Mouse (Mus musculus) neural tube, embryonic 11.5 days (tissue): ENCODE results near the gene Psd4. TPM values are rescaled to one million over a fixed set of nuclear protein-coding genes. Genes with fewer than 3 reads are reported as not detected.

Source experiments
- ATAC-seq: fragments of 200-750 bp; cut with Nextera tagmentation; 2 replicates; pipeline ENCODE4 v1.8.0; 2017; ENCODE audit warnings: moderate number of reproducible peaks, mild to moderate bottlenecking, moderate TSS enrichment, moderate library complexity; ENCODE audit not compliant: insufficient read depth, low FRiP score, low TSS enrichment
- DNase-seq: peaks from one replicate; pipeline ENCODE4 v3.0.0-alpha.2; 2015; ENCODE audit warnings: low spot score
- H3K27ac ChIP-seq: fragments of 300-500 bp; sonication (generic); 2 replicates; pipeline ENCODE4 v1.5.1; 2014; ENCODE audit warnings: low read depth, mild to moderate bottlenecking, low read length
- H3K27me3 ChIP-seq: fragments of 300-500 bp; sonication (generic); 2 replicates; pipeline ENCODE4 v1.6.1; 2014; ENCODE audit warnings: mild to moderate bottlenecking, low read length, mixed read lengths; ENCODE audit not compliant: control insufficient read depth, insufficient read depth
- H3K36me3 ChIP-seq: fragments of 300-500 bp; sonication (generic); 2 replicates; pipeline ENCODE4 v1.6.1; 2014; ENCODE audit warnings: mild to moderate bottlenecking, low read length, moderate library complexity, mixed read lengths; ENCODE audit not compliant: control insufficient read depth, insufficient read depth
- H3K4me1 ChIP-seq: fragments of 300-500 bp; sonication (generic); 2 replicates; pipeline ENCODE4 v1.6.1; 2014; ENCODE audit warnings: low read length, mixed read lengths; ENCODE audit not compliant: control insufficient read depth, insufficient read depth
- H3K4me2 ChIP-seq: fragments of 300-500 bp; sonication (generic); 2 replicates; pipeline ENCODE4 v1.6.1; 2014; ENCODE audit warnings: low read depth, mild to moderate bottlenecking, moderate library complexity
- H3K4me3 ChIP-seq: fragments of 300-500 bp; sonication (generic); 2 replicates; pipeline ENCODE4 v1.5.1; 2014; ENCODE audit warnings: low read depth, low read length
- H3K9ac ChIP-seq: fragments of 300-500 bp; sonication (generic); 2 replicates; pipeline ENCODE4 v1.6.1; 2014; ENCODE audit warnings: mild to moderate bottlenecking, low read length
- H3K9me3 ChIP-seq: fragments of 300-500 bp; sonication (generic); 2 replicates; pipeline ENCODE4 v1.6.1; 2016; ENCODE audit warnings: low read length; ENCODE audit not compliant: control insufficient read depth
- whole genome bisulfite sequencing: fragments of 180-500 bp; shearing (Covaris S2); extraction: QIAGEN DNeasy Blood & Tissue Kit; methylation state at CpG from one replicate; pipeline ENCODE4 v1.1.7; 2014; 5-methylcytosine and 5-hydroxymethylcytosine counted together
- polyA plus RNA-seq: library from polyadenylated mRNA; unstranded; fragments of >200 nt; fragmentation: Nextera tagmentation; extraction: Ambion mirVana; gene quantifications from 2 replicates; pipeline ENCODE4 v1.2.1, GENCODE M21; 2014

Psd4 gene
- polyA plus RNA-seq, 1 experiment from 2014 or later: 0.65 TPM

GRCm38 (mm10) chr2:24397115-24397514, 29.7 kb downstream of the Psd4 start:
- no peak for DNase-seq
- Histone ChIP-seq H3K9me3 (no peaks in the 10 kb centered on the region), H3K4me2 (no peak overlapping the region)

GRCm38 (mm10) chr2:24400711-24401110, 33.3 kb downstream of the Psd4 start:
- Histone ChIP-seq H3K27ac (no peak overlapping the region), H3K9me3 (no peaks in the 10 kb centered on the region), H3K36me3 (no peaks in the 10 kb centered on the region), H3K4me3 (no peak overlapping the region), H3K4me2 (no peak overlapping the region), H3K9ac (no peak overlapping the region), H3K4me1 (peaks cover 4% of the 10 kb centered on the region; the same call in 1 of the 2 replicates), H3K27me3 (0 out of 2 replicates have a peak, but pooled peaks cover 2% of the 10 kb centered on the region)
- 89% methylated on average over 3 of the region's 3 CpGs for WGBS
- DNase-seq (no peak), ATAC-seq (no peak)

More at GRCm38 (mm10) chr2:24397115-24397514, 29.7 kb downstream of the Psd4 start:
- Histone ChIP-seq H3K4me1 (no peaks in the 10 kb centered on the region), H3K9ac (no peak overlapping the region), H3K27me3 (no peaks in the 10 kb centered on the region), H3K36me3 (no peaks in the 10 kb centered on the region), H3K27ac (no peak overlapping the region), H3K4me3 (no peak overlapping the region)
- WGBS: 24% methylated on average over 2 of the region's 2 CpGs
- ATAC-seq: no peak

- H3K27ac ChIP-seq: no peak overlapping the region
- DNase-seq (peak; percentile 84), ATAC-seq (peak; percentile 71; the same call in 1 of the 2 replicates)
- peak overlapping the region; percentile 39 for H3K4me2 ChIP-seq
- no peaks in the 10 kb centered on the region for H3K9me3 ChIP-seq
- H3K4me3 ChIP-seq: peak overlapping the region; percentile 2; the same call in 1 of the 2 replicates
- no peaks in the 10 kb centered on the region for H3K36me3 ChIP-seq
- 0 out of 2 replicates have a peak, but pooled peaks cover 2% of the 10 kb centered on the region for H3K27me3 ChIP-seq
- peak overlapping the region; percentile 38; the same call in 1 of the 2 replicates for H3K9ac ChIP-seq
- WGBS: 13% methylated on average over 23 of the region's 23 CpGs
- H3K4me1 ChIP-seq: peaks cover 4% of the 10 kb centered on the region; the same call in 1 of the 2 replicates
Observed at GRCm38 (mm10) chr2:24405345-24406012, 38.1 kb downstream of the Psd4 start.

GRCm38 (mm10) chr2:24407701-24408485, 40.5 kb downstream of the Psd4 start:
- Histone ChIP-seq H3K9me3 (no peaks in the 10 kb centered on the region), H3K4me3 (no peak overlapping the region), H3K27ac (no peak overlapping the region), H3K27me3 (0 out of 2 replicates have a peak, but pooled peaks cover 2% of the 10 kb centered on the region), H3K4me2 (no peak overlapping the region), H3K36me3 (no peaks in the 10 kb centered on the region), H3K9ac (no peak overlapping the region; the same call in 1 of the 2 replicates), H3K4me1 (peaks cover 4% of the 10 kb centered on the region; the same call in 1 of the 2 replicates)
- no peak for DNase-seq
- ATAC-seq: no peak
- WGBS: 21% methylated on average over 4 of the region's 4 CpGs

GRCm38 (mm10) chr2:24409166-24409565, 41.8 kb downstream of the Psd4 start:
- Histone ChIP-seq H3K4me1 (peaks cover 4% of the 10 kb centered on the region; the same call in 1 of the 2 replicates), H3K27me3 (0 out of 2 replicates have a peak, but pooled peaks cover 2% of the 10 kb centered on the region), H3K9me3 (no peaks in the 10 kb centered on the region), H3K27ac (no peak overlapping the region), H3K9ac (no peak overlapping the region), H3K4me3 (no peak overlapping the region), H3K4me2 (no peak overlapping the region), H3K36me3 (no peaks in the 10 kb centered on the region)
- DNase-seq (peak; percentile 75), ATAC-seq (peak; percentile 33; the same call in 1 of the 2 replicates)
- 0% methylated on average over 2 of the region's 2 CpGs for WGBS

- H3K4me3 ChIP-seq: no peak overlapping the region
- H3K4me2 ChIP-seq: no peak overlapping the region
- ATAC-seq (no peak), DNase-seq (no peak)
- H3K36me3 ChIP-seq: no peaks in the 10 kb centered on the region
- no peaks in the 10 kb centered on the region for H3K27me3 ChIP-seq
- H3K4me1 ChIP-seq: peaks cover 5% of the 10 kb centered on the region; the same call in 1 of the 2 replicates
- H3K9ac ChIP-seq: no peak overlapping the region
- H3K27ac ChIP-seq: no peak overlapping the region
- no peaks in the 10 kb centered on the region for H3K9me3 ChIP-seq
- 89% methylated on average over 3 of the region's 3 CpGs for WGBS
Observed at GRCm38 (mm10) chr2:24413172-24413571, 45.8 kb downstream of the Psd4 start.

- no peak overlapping the region for H3K4me2 ChIP-seq
- peaks cover 5% of the 10 kb centered on the region; the same call in 1 of the 2 replicates for H3K4me1 ChIP-seq
- no peaks in the 10 kb centered on the region for H3K9me3 ChIP-seq
- no peak overlapping the region for H3K4me3 ChIP-seq
- WGBS: 81% methylated on average over 4 of the region's 4 CpGs
- H3K27ac ChIP-seq: no peak overlapping the region
- ATAC-seq (peak; percentile 62; the same call in 1 of the 2 replicates), DNase-seq (peak; percentile 39)
- no peaks in the 10 kb centered on the region for H3K27me3 ChIP-seq
- H3K9ac ChIP-seq: no peak overlapping the region
- H3K36me3 ChIP-seq: no peaks in the 10 kb centered on the region
Observed at GRCm38 (mm10) chr2:24413677-24414076, 46.3 kb downstream of the Psd4 start.

GRCm38 (mm10) chr2:24416668-24417067, 49.3 kb downstream of the Psd4 start:
- H3K4me2 ChIP-seq: no peak overlapping the region
- no peaks in the 10 kb centered on the region for H3K9me3 ChIP-seq
- 6% methylated on average over 7 of the region's 9 CpGs for WGBS
- no peak overlapping the region for H3K4me3 ChIP-seq
- no peaks in the 10 kb centered on the region for H3K27me3 ChIP-seq
- peak overlapping the region; percentile 54; the same call in 1 of the 2 replicates for H3K27ac ChIP-seq
- peak; percentile 63 for ATAC-seq
- H3K9ac ChIP-seq: 0 out of 2 replicates have a peak overlapping the region, but pooled peaks have one; percentile 8
- peaks cover 5% of the 10 kb centered on the region; the same call in 1 of the 2 replicates for H3K4me1 ChIP-seq
- DNase-seq: peak; percentile 30
- no peaks in the 10 kb centered on the region for H3K36me3 ChIP-seq
